Mouse (Mus musculus) ovary, postnatal 36 days (tissue): ENCODE measurements around the gene Cdc7.

ENCODE experiments used
- DNase-seq: peaks from one replicate; pipeline ENCODE4 v3.0.0; 2022; ENCODE audit warnings: low spot score, mixed read lengths

Gene Cdc7

DNA sequence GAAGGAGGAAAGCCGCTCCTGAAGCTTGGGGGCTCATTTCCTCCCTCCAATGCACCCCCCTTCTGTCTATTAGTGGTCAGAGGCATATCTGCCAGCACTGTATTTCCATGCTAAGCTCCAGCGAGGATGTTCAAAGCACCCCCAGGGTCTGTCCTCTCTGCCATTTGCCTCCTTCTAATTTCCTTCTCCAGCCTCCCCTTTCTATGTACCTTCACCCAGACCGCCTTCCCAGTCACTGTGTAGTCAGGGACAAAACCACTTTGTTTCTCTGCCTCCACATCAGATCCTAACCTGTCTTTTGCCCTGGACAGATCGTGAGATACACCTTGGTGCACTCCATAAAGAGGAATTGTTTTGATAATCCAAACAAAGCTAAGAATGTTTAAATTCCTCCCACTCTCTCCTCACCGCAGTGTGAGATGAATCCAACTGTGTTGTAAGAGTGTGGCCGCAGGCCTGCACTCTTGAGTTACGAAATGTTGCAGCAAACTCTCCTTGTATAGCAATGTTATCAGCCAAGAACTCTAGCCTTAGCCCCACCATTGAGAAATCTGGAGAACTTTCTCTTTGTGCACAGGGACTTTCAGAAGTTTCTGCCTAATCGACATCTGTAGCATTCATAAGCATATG is 27.3 kb downstream of the Cdc7 start:
- no peak for DNase-seq

GRCm38 (mm10) chr5:106994716-106995115 is 30.6 kb downstream of the Cdc7 start:
- no peak for DNase-seq

- peak; percentile 44 for DNase-seq
Observed at GRCm38 (mm10) chr5:106995886-106996538, 31.9 kb downstream of the Cdc7 start.

DNA sequence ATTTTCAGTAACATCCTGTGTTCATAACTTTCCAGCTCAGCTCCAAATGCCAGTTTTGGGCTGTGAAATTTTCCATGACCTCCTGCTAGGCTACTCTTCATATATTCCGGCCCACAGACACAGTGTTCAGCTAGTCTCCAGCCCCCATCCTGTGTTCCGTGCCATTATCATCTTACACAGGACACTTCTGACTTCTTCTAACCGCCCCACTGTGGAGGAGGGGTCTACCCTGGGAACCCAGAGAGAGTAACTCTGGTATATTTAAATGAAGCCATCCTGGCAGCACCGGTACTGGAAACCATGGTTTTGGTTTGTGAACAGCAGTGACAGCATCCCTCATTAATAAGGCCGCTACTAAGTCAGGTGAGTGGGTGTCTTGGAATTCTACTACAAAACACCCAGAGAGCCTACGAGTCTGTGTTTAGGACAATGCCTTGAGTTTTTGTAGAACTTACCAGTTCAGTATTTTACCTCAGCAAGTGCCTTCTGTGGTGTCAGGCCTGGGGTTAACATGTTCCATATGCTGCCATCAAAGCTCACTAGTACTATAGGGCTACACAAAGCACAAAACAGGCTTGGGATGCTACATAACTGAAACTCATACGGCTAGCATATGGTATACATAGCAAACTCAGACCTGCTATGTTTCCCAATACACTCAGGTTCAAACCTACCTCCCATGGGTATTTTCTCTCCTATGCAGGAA is 32.6 kb downstream of the Cdc7 start:
- DNase-seq = no peak

- DNase-seq = no peak
Observed at GRCm38 (mm10) chr5:107001396-107002090, 37.4 kb downstream of the Cdc7 start.

- DNase-seq = no peak
Observed at GRCm38 (mm10) chr5:107002091-107002416, 37.9 kb downstream of the Cdc7 start.

- DNase-seq = no peak
Observed at GRCm38 (mm10) chr5:107009721-107010120, 45.6 kb downstream of the Cdc7 start.

- no peak for DNase-seq
Observed at GRCm38 (mm10) chr5:107010300-107010699, 46.2 kb downstream of the Cdc7 start.

DNA sequence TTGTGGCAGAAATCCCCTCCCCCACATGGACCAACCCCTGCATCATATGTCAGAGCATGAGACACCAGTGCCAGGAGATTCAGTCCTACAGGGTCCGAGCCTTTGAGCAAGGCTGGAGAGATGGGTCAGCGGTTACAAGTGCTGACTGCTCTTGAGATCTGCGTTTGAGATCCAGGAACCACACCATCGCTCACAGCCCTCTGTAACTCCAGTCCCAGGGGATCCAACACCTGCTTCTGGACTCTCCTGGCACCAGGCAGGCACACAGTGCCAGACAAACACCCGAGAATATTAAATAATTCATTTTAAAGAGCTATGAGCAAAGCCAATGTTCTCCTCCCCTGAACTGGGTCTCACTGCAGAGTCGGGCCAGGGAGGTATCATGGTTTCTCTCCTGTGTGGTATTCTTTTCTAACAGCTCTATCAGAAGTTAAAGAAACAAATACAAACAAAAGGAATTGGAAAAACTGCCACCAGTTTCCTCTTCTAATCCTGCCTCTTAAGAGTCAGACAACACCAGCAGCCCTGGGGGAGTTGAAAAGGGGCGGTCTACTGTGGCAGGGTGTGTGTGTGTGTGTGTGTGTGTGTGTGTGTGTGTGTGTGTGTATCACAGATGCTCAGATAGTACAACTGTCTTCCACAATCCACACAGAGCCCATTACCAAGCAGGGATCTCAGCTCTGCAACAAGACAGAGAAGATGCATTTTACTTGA is 47.4 kb downstream of the Cdc7 start:
- DNase-seq = no peak

GRCm38 (mm10) chr5:107012030-107012715 is 48.1 kb downstream of the Cdc7 start:
- DNase-seq = no peak

DNA sequence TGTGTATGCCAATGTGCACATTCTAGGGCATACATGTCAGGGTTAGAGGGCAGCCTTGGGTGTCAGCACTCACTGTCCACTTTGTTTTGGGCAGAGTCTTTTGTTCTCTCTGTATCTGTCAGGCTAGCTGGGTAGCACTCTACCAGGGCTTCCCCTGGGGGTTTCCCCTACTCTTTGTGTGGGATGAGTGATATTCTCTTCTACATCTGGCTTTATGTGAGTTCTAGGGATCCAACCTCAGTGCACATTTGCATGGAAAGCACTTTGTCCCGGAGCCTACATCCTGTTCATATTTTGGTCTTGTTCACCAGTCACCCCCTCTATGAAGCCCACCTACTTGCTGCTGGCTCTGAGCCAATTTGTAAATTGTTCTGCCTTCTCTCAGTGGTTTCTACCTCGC is 49.3 kb downstream of the Cdc7 start:
- DNase-seq = no peak

- no peak for DNase-seq
Observed at GRCm38 (mm10) chr5:107014146-107014545, 50.0 kb downstream of the Cdc7 start.

GRCm38 (mm10) chr5:107015046-107015421 is 50.9 kb downstream of the Cdc7 start:
- DNase-seq = no peak

DNA sequence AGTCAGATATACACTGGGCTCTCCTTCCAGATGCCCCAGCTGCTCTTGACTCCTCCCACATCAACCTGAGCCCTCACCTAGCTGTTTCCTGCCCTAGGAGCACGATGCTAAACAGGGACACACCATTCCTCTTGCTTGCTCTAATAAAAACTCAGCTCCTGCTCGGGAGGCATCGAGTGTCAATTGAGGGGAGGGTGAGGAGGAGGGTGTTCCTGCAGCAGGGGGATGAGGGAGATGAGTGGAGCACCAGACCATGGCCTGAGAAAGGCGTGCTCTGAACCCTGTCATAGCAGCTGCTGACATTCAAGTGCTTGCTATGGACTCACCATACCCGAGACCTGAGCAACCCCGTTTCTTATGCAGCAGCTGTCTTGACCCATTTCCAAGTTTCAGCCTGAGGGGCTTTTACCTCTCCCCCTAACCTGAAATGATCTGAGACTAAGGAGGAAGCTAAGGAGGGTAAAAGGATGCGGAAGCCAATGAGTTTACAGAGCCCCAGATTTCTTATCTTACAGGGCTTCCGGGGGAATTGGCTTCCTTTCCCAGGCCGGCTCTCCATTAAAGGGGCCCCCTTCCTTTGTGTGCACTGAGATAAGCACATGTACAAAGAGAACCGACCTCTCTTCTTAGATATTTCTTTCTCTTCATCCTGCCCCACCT is 51.4 kb downstream of the Cdc7 start:
- no peak for DNase-seq

GRCm38 (mm10) chr5:107016538-107016937 is 52.4 kb downstream of the Cdc7 start:
- no peak for DNase-seq

DNA sequence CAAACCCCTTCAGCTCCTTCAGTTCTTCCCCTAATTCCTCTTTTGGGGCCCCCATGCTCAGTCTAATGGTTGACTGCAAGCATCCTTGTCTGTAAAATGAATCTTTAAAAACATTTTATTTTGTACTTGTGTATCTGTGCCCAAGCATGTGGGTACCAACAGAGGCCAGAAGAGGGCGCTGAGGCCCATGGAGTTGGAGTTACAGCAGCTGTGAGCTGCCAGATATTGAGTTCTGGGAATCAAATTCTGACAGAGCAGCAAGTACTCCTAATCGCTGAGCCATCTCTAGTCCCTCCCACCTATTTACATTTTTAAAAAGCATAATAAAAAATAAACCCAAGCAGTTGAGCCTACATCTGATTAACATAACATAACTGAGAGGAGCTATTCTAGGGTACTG is 53.4 kb downstream of the Cdc7 start:
- DNase-seq = no peak

- no peak for DNase-seq
Observed at GRCm38 (mm10) chr5:107019057-107019456, 54.9 kb downstream of the Cdc7 start.

GRCm38 (mm10) chr5:107019904-107020303 is 55.8 kb downstream of the Cdc7 start:
- no peak for DNase-seq

DNA sequence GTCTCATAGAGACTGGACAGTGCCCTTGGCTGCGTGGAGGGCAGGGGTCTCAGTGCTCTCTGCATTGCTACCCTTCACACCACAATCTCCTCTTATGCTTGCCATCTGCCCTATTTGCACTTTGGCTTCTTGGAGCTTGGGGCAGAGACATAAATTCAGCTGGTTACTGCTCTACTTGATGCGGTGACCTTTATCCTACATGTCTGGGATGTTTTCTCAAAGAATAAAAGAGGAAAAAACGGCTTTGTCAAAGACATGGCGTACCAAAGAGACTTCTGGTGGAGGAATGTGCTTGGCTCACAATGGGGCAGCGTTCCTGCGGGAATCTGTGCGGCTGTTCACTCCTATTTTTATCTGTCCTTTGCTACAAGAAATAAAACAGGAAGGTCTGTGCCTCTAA is 56.2 kb downstream of the Cdc7 start:
- DNase-seq = no peak

DNA sequence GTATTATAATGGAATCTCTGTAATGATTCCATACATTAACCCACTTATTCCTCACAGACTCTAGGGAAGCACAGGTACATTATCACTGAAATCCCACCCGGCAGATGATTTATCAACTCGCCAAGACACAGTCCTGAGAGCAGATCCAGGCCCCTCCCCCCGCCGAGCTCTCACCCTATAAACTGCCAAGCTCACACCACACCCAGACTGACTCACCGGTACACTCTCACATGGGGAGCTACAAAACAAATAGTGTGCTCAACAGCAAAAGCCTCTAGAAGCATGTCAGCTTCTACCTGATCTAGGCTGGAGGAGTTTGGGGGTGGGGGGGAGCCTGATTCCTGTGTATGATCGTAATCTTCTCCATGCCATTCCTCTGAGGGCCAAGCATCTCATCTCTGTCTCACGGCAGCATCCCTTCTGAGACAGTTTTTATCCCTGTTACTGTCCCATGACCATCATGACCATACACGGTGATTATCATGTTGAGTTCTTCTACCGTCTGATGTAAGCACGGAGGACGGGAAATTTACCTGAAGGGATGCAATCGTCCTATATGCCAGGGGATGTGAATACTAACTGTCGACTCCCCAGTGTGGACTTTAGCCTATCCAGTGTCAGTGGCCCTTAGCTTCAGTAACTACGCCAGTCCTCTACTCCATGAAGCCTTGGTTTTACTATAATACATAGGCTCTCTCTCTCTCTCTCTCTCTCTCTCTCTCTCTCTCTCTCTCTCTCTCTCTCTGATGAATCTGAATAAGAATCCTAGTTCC is 57.4 kb downstream of the Cdc7 start:
- no peak for DNase-seq
